Mouse (Mus musculus) spleen, postnatal 36 days (tissue): ENCODE data around the gene Yipf2.
A peak's percentile ranks its signal among the peaks of the same experiment; 100 is the strongest.
"Not testable (repeated sequence)": the region's sequence is repeated elsewhere in the genome, so short reads cannot be mapped to it uniquely, and the experiment has no call there.

Experiments
- DNase-seq, 2 experiments: peaks; one replicate each; pipeline ENCODE4 v3.0.0; 2022; ENCODE audit warnings: low spot score in 2 of 2, mixed read lengths in 1 of 2

Yipf2 gene

DNA sequence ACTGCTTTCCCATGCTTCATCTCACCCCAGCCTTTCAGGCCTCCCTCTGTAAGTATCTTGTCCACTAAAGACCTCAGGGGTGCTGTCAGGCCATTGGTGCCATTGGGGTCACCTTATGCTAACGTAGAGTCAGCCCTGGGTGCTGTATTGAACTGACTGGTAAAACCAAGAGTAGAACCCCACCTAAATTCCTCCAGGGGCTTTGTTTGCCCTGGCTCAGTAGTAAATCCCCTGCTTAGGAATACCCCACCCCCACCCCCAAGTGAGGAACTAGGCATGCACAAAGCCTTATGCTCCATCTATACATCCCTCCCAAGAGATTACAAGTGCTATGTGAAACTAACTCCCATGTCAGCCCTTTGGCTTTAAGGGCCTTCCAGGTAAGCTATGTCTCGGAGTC is 35.1 kb downstream of the Yipf2 start:
- no peak for DNase-seq

- DNase-seq = no peak
Measured at GRCm38 (mm10) chr9:21556996-21557395, 35.6 kb downstream of the Yipf2 start.

DNA sequence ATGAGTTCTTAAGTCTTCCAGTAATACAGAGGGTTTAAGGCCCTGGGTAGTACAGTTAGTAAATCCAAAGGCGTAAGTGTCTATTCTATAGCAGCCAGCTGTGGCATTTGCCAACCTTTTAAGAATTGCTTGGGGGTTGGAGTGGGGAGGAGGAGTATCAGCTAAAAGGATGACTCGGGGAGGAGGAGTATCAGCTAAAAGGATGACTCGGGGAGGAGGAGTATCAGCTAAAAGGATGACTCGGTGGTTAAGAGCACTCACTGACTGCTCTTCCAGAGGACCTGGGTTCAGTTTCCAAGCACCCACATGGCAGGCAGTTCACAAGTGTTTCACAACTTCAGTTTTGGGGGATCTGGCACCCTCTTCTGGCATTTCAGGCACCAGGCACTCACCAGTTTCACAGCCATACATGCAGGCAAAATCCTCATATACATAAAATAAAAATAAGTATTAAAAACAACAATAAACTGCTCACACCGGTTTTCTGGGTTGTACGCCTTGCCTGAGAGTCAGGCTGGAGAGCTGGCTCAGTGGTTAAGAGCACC is 37.4 kb downstream of the Yipf2 start:
- DNase-seq = no peak

DNA sequence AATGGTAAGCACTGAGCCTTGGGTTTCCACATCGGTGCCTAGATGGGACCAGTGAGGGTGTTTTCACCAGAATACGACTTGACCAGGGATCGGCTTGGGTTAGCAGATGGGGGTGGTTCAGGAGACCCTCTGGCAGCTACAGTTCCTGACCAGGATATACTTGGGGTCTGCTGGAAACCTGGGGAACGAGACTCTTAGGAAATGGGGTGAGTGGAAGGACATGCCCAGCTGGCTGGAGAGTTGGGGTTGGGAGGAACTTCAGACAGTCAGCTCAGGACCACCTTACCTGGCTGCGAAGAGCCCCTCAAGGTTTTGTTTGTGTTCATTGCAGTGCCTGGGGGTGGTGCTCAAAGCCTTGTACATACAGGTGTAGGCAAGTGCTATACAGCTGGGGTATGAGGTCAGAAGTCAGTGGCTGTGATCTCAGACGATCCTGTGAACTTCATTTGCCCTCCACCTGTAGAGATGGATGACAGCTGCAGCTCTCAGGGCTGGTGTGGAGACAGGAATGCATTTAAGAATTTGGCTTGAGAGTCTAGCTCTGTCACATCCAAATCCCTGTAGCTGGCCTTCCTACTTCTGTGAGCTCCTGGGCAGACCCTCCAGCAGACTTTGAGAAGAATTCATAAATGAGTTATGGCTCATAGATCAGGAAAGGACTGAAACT is 38.9 kb downstream of the Yipf2 start:
- DNase-seq = no peak

- DNase-seq = no peak
Measured at GRCm38 (mm10) chr9:21551049-21551448, 41.6 kb downstream of the Yipf2 start.

- DNase-seq = peak; percentile 66 to 68
Measured at GRCm38 (mm10) chr9:21547075-21547941, 45.3 kb downstream of the Yipf2 start.

DNA sequence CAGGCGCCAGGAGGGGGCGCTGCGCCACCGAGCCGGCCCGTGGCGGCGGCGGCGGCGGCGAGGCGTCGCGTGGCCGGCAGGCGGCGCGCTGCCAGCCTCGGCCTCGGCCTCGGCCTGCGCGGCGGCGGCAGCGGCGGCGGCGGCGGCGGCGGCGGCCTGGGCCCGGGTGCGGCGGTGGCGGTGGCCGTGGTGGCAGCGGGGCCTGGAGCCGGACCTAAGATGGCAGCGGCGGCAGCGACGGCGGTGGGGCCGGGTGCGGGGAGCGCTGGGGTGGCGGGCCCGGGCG is 45.9 kb downstream of the Yipf2 start, which contains the start of gene Carm1:
TSS of gene Carm1 (plus strand) at position 106 of the 286 bp plus-strand sequence.
- no peak for DNase-seq

DNA sequence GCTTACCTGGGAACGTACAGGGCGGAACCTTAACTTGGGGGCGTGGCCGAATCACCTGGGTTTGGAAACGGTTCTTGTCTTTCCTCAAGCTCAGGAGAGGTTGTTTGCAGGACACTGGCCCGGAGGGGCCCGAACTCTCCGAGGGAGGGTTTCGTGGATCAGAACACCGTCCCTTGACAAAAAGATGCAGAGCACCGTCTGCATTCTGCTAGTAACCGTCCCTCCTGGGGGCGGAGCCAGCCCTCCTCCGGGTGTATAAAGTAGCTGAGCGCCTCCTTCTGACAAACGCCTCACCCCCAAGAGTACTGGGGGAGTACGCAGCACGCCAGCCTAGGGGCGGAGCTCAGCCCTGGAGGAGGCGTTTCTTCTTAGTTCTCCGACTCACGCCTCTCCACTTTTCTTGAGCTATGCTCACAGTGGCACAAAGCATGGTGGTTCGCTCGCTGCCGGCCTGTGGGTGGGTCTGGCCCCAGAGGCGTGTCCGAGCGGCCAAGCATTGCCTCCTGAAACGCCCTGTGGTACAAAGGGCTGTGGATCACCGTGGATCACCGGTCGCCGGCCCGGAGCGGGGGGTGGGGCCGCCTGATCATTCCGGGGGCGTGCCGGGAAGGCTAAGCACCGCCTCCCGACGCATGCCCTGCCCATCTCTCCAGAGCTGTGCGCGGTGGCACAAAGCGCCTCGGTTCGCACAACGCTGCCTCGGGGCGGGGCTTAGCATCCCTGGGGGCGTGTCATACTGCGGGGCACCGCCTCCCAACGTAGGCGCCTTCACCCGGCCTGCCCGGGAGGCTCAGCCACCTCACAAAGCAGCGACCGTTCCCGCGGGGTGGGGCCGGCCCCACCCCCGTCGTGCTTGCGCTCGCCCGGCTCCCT is 46.5 kb downstream of the Yipf2 start:
- peak; percentile 99 for DNase-seq

DNA sequence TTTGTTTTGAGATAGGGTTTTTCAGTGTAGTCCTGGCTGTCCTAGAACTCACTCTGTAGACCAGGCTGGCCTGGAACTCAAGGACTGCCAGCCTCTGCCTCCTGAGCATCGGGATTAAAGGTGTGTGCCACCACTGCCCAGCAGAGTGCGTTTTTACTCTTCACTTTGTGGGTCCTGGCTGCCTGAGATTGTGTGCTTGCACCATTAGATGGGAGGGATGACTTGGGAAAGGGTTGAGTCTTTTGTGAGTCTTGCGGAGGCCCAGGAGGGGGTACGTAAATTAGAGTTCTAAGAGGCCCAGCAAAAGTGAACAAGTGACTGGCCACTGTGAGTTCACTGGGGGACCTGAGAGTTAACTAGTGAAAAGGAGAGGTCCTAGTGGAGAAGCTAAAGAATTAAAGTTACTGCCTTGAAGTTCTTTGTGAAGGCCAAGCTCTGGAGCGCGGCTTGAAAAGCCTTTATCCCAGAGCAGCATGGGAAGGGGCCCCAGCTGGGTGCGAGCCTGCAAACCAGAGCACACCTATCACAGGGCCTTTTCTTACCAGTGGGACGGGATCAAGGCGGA is 47.2 kb downstream of the Yipf2 start:
- no peak for DNase-seq

DNA sequence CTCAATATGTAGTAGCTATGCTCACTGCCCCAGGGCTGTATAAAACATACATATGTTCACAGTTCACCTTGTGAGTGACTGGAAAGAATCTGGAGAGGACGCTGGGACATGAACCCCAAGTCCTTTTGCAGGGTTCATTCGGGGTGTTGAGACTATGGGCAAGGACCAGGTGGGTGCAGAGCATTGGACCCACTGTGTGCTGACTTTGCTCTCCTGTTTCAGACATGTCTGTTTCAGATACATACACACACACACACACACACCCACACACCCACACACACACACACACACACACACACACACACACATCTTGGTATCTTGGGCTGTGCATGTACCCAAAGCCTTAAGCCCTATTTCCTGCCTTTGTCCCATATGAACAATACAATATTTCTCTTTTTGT is 50.6 kb downstream of the Yipf2 start:
- not testable (repeated sequence) for DNase-seq

DNA sequence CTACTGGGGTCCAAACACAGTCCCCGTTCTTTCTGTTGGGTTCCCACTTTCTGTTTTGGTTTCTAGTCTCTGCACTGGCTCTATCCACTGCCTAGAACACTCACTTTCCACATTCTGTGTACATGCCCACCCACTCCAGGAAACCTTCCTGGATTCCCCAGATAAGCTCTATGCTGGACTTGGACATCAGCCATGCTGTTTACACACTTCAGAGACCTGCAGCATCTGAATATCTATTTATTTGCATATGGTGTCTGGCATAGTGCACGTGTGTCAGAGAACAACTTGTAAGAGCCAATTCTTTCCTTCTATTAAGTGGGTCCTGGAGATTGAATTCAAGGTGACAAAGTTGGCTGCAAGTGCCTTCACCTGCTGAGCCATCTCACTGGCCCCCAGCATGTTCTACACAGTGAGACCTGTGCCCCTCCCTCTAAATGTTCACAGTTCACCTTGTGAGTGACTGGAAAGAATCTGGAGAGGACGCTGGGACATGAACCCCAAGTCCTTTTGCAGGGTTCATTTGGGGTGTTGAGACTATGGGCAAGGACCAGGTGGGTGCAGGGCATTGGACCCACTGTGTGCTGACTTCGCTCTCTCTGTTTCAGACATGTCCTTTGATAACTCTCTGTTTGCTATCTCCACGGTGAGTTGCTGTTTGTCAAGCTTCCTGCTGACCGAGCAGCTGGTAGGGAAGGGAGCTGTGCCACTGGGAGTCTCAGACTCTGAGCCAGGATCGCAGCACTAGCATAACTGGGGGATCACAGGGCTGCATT is 52.5 kb downstream of the Yipf2 start:
- no peak for DNase-seq
